Mouse (Mus musculus) layer of hippocampus, postnatal 36 days (tissue): ENCODE results near the gene Spindoc. TPM values are rescaled to one million over a fixed set of nuclear protein-coding genes. Genes with fewer than 3 reads are reported as not detected.

Source experiments
- DNase-seq, 2 experiments: peaks; one replicate each; pipeline ENCODE4 v3.0.0; 2022
- total RNA-seq, 2 experiments: library from RNA; stranded (reverse); gene quantifications; 2 replicates each; pipeline ENCODE4 v1.2.3; 2021

Gene Spindoc
- 10 to 100 TPM; 31.8 to 36.9 TPM for total RNA-seq

DNA sequence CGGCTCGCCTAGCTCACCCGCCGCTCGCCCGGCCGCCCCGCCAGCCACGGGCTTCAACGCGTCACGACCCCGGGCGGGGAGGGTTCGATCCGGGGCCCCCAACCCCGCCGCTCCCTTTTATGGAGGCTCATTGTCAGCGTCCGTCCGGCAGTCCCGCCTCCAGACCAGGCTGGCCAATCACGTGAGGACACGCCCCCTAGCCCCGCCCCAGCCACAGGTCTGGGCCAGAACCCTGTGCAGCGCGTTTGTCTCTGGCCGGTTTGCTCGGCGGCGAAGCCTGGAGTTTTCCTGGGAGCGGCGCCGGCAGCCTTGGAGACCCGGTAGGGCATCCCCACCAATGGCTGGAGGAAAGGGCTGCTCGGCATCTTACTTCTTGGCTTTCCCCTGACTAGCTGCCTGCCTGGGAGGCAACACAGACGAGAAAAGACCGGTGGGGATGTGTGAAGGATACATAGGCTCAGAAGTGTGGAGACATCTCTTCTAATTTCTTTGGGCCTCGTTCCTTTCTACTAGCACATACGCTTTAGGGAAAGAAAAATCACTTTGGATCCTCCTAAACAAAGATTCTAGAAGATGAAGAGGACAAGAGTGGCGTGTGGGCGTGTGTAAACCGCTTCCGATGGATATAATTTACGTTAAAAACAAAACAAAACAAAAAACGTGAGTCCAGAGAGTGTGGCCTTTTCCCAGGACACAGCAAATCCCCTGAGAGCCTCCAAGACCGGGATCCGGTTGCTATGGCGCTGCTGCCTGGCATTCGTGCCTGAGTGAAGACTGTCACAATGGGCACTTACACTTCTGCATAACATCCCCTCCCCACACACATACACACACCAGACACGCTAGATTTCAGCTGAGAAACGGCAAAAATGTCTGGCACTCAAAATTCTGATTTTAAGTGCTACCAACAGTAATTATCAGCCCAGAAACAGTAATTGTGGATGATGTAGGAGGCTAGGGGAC is at the start of gene Spindoc:
Spindoc (minus strand) TSS at position 92 of the 963 bp plus-strand sequence.
- peak; percentile 99 for DNase-seq

DNA sequence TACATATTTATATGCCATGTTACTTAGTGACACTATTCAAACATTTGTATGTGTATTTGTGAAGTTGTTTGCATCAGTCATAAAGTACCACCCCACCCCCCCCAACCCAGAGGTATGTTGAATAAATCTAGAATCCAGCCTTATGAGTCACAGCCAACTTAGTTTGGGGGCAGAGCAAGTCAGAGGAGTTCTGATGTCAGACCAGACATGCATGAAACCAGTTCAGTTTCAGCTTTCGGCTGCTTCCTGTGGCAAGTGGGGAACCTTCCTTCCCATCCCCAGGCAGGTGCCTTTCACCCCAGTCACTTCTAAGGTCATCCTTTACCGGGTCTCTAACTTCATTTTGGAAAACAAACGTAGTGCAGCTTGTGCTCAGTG is 42.6 kb upstream of the Spindoc start:
- DNase-seq = no peak

DNA sequence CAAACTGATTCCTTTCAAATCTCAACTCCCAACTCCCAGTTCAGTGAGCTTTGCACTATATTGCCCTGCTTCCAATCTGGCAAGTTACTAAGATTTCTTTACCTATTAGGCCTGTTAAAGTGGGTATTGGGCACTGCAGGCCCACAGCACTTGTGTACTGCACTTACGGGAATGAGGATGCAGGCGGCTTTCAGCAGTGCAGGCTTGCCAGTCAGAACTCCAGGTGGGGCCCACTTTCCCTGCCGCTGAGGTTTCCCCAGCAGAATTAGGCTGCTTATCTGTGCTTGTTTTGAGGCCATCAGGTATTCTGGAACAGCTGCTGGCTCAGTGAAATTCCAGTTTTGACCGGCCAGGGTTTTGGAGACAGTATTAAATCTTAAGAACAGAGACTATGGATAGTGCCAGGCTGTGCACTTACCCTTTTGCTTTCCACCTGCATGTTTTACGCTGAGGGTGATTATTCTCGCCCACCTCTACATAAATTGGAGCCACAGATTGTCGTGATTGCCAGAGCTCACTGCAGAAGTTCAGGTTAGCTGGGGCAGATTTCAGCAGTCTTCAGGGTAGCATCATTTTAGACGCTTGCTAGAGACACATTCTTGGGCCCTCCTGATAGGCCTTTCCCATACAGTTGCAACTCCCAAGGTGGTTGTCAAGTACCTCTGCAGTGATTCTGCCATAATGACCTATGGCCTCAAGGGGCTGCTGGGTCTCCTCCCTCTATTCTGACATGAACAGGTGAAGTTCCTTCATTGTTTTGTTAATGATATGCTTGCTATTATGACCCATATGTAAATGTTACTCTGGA is 42.0 kb upstream of the Spindoc start:
- DNase-seq = no peak

DNA sequence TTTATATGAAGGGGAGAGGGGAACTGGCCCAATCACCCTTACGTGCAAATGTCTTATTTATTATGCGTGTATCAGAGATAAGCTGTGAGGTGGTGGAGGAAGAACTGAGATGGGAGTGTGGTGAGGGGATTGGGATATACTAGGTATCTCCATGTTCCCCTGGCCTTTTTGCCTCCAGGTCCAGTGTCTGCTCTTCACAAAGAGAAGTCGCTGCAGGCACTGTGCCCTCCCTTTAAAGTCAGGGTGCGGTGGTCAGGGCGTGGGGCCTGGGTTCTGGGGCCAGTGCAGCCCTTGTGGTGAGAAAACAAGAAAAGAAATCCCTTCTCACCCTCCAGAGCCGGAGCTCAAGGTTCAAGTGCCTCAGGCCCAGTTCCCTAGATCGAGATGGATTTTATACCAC is 41.3 kb upstream of the Spindoc start:
- DNase-seq = no peak

DNA sequence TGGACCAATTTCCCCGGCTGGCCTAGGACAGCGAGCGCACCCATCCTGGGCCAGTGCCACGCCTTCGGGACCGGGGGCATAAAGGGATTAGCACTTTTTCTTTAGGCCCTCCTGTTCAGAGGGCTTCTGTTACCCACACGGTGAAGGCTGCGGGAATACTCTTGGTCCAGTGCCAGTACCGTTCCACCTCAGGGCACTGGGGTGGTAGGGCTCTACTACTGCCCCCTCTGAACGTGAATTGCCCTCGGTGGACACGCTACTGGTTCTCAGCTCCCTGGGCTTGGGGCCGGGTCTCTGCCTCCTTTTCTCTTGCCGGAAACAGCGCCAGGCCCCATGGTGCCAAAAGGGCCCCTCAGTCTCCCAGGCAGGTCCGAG is 40.8 kb upstream of the Spindoc start:
- no peak for DNase-seq

DNA sequence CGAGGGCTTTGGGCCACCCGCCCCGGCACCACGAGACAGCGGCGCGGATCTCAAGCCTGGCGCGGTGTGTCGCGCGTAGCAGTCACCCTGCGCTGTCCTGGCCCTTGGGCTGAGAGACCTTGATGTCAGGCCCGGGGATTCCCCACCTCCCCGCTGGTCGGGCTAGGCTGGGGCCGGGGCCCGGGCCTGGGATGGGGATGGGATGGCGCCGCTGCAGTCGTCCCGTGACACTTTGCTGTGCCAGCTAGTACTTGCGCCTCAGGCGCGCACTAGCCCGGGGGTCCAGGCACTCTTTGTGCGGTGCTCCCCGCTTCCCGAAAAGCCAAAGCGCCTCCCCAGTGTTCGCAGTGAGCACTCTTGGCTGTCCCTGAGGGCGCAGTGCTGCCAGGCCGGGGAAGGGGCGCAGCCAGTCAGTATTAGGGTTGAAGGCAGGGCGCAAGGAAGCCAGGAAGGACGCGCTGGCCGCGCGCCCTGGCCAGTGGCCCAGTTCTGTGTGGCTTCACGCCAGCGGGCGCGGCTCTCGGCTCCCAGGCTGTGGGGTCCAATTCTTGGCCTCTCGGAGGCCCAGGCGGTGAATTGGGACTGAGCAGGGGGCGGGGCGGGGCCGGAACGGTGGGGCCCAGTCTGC is 40.3 kb upstream of the Spindoc start:
- DNase-seq = peak; percentile 84 to 85

DNA sequence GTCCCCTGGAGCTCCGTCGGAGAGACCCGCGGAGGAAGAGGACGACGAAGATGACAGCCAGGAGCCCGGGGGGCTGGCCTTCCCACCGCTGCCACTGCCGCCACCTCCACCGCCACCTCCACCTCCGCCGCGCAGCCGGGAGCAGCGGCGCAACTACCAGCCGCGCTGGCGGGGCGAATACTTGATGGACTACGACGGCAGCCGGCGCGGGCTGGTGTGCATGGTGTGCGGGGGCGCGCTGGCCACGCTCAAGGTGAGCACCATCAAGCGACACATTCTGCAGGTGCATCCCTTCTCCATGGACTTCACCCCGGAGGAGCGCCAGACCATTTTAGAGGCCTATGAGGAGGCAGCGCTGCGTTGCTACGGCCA is 39.8 kb upstream of the Spindoc start:
- DNase-seq = no peak

DNA sequence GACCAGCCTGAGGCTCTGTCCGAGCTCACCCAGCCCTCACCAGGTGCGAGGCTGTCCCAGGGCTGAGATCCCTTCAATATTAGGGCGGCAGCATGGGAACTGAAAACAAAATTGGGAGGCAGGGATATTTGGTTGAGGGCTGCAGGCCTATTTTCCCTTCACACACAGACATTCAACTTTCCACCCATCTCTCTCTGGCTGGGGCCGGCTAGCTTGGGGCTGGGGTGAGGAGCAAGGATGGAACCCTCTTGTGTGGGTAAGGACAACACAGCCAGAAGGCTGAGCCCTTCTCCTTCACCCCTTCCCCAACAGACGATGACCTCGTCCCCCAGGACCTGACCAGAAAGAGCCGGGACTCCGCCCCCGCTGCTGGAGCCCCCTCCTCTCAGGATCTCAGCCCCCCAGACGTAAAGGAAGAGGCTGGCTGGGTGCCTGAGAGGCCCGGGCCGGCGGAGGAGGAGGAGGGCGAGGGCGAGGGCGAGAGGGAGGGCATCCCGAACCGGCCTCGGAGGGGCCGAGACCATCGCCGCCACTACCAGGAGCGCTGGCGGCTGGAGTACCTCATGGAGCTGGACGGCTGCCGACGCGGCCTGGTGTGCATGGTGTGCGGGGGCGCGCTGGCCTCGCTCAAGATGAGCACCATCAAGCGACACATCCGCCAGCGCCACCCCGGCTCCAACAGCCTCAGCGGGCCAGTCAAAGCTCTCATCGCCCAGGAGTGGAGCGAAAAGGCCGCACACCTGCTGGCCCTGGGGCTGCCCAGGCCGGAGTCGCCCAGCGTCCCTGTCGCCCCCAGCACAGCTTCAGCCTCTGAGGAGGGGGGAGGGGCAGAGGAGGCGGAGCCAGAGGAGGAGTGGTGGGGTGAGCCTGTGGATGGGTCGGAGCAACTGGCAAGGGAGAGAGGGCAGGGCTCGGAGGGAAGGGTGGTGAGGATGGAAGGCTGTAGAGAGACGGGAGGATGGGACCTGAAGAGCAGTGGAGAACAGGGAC is 39.1 kb upstream of the Spindoc start:
- DNase-seq = peak; percentile 57 to 67

DNA sequence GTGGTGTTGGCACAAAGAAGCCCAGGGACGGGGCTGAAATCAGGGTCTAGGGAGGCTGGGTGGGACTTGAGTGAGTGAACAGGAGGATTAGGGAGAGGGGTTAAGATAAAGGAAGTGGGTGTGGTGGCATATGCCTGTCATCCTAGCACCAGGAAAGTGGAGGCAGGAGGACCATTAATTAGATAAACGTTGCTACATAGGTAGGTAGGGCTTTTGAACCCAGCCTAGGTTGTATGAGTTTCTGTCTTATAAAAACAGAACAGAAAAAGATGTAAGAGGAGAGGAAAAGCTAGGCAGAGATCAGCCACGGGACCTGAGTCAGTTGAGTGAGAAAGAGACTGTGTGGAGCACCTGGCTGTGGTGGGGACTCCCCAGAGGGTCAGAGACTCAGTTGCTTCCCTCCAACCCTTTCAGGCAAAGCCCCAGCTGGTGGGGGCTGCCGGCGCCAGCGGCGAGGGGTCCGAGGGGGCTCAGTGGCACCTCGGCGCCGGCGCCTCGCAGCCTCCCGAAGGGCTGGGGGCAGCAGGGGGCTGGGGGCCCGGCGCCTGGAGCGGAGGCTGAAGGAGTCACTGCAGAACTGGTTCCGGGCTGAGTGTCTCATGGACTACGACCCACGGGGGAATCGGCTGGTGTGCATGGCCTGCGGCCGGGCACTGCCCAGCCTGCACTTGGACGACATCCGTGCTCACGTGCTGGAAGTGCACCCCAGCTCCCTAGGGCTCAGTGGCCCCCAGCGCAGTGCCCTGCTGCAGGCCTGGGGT is 38.2 kb upstream of the Spindoc start:
- DNase-seq = peak in 1 of 2 experiments; percentile 19

DNA sequence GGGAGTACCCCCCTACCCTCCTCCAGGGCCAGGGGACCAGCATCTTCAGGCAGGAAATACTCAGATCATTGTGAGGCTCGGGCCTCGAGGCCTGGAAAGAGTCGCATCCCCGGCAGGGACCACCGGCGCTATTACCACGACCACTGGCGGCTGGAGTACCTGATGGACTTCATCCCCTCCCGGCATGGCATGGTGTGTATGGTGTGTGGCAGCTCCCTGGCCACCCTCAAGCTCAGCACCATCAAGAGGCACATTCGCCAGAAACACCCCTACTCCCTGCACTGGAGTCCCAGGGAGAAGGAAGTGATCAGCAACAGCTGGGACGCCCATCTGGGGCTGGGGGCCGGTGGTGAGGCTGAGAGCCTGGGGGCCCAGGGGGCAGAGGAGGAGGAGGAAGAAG is 37.3 kb upstream of the Spindoc start:
- DNase-seq = no peak

DNA sequence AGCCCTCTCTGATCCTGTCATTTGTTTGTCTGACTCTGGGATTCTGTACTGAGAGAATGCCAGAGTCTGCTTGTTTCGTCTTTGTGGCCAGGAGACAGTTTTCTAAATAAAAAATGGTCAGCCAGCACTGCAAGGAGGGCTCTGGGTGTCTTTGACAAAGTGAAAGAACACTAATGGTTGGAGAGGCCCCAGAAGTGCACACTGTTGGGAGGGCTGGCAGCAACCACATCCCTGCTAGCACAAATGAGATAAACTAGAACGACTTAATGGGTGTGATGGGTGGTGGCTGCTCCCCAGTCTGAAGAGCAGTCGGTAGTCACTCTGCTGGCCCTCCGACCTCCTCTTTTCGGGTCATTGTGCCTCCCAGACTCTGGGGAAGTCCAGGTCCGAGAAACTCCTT is 36.3 kb upstream of the Spindoc start:
- DNase-seq = no peak

DNA sequence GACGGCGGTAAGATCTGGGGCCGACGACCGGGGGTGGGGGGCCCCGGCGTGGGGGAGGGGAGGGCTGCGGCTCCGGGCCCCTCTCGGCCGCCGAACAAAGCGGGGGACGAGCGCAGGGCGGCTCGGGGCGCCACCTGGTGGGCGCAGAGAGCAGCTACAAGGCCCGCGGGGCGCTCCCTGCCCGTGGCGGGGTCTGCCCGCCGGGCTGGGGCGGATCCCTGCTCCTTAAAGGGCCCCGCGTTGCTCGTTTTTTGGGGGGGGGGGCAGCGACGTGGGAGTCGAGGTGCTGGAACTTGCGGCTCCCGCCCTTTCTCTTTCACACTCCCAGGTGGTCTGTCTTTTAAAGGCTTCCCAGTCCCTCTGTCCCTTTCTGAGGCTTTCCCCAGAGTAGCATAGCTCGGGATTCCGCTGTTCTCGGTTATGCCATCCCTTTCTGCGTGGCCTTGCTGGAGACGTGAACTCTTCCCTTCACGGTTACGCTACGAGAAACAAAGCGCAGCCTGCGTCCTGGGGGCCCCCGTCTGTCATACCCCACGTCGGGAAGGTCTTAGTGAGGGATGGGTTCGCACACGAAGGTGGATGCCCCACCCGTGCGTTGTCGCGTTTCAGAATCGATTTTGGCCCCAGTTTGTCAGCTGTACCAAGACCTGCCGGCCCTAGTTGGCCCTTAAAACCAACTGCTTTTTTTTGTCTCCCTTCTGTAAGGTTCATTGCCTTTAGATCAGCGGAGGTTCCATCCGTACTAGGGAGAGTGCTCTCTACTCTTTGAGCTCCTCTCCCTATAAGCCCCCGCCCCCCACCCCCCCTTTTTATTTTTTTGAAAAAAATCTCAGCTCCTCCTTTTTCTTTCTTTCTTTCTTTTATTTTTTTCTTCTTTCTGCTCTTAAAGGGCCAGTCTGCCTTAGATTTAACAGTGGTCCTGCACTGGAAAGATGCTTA is 35.4 kb upstream of the Spindoc start:
- peak; percentile 80 to 82 for DNase-seq

DNA sequence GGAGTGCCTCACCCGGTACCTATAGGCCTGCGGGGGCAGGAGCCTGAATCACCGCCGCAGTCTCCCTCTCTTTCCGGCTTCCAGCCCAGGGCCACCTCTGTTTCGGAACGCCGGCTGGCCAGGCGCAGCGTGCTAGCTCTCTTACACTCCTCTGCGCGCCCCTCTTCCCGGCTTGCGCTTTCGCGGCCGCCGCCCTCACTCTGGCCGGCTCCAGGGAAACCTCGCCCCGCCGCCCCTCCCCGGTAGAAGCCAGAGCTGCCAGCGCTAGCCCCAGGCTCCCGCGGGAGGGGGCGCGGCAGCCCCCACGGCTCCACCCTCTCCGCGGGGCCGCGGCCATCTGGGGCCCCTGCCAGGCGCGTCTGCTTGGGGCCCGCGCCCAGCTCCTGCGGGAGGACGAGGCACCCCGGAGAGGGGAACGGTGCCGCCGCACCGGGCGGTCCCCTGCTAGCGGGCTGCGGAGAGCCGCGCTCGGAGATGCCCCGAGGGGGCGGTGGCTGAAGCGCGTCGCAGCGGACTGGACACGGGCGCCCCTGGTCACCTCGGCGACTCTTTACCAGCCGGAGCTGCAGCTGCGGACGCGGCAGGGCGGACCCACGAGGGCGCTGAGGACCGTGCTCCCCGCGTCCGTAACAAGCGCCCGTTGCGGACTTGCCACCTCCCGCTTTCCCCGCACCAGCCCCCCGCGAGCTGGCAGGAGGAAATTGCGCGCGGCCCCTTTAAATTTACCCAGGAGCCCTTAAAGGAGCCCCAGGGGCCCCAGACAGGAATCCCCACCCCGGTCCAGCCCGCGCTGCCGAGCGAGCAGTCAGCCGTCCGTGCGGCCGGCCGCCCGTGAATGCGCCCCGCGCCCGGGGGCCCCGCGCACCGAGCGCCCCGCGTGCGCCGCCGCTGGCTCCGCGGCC is 34.3 kb upstream of the Spindoc start, which contains the start of gene 2700081O15Rik:
2700081O15Rik (plus strand) TSS at position 792 of the 902 bp plus-strand sequence.
- peak; percentile 70 to 73 for DNase-seq

DNA sequence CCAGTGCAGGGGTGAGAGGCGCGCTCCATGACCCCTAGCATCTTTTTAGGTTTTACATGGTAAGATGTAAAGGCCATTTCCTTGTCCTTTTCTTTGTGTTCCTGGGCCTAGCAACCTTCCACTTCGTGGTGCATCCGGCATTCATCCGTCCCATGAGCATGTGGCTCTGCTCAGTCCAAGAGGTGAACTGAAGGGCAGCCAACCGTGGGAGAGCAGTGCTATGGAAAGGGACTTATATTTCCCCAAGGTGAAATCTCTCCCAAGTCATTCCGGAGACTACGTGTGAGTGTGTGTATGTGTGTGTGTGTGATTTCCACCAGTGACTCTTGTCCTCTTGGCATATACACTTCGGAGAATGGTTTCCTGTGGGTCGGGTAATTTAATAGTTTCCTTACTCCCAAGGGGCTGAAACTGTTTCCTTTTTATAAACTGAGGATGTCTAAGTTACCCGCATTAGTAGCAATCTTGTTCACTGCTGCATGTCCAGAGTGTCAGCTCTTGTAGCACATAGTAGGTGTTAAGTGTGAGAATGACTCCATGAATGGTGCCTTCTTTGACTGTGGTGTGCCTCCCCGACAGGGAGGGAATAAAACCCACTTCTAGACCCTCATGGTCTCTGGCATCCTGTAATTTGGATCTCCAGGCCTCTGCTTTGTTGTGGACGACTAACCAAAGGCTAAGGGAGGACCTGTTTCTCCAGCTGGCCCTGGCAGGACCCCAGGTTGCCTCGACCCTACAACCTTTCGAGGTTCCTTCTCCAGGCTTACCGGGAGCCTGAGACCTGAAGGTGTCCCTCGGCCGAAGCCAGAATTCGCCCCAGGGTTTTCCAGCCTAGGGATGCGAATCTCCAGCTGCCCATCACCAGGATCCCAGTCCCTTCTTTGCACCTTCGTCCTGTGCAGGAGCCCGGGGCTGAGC is 33.4 kb upstream of the Spindoc start:
- no peak for DNase-seq

DNA sequence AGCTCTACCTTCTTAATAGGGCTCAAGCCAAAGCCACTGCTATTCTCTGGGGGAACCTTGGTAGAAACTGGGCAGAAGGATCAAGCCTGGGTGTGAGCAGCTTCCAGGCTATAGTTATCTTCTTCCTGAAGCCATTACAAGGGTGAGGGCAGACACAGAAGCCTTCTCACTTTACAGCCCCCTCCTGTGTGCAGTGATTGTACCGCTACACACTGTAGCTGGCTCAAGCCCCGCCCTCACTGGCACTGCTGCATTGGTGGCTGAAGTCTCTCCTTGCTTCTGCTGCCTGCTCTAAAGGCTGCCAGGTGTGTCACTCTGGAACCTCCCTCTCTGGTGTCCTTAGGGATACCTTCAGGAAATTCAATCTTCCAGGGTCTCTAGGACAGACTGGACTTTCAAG is 29.6 kb upstream of the Spindoc start:
- no peak for DNase-seq

DNA sequence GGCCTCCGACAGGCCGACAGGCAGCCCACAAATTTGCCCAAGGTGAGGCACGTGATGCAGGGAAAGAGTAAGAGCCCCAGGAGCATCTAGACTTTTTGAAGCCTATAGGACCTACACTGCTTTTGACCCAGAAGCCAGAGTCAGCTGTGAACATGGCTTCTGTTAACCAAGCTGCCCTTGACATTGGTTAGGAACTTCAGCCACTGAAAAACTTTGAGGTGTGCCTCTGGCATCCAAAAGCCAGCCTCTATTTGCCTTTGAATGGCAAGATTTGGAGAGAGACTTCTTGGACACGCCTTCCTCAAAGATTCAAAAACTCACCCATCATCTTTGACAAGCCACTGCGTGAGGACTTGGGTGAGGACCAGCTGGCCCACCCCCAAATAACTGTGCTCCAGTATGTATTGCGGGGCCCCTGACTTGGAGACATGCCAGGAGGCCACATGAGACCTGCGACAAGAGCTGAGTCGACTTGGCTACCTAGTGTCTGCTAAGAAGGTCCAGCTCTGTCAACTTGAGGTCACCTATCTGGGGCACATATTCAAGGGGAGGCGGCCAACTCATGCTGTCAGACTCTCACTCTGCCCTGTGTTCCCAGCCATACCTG is 21.9 kb upstream of the Spindoc start:
- DNase-seq = no peak

DNA sequence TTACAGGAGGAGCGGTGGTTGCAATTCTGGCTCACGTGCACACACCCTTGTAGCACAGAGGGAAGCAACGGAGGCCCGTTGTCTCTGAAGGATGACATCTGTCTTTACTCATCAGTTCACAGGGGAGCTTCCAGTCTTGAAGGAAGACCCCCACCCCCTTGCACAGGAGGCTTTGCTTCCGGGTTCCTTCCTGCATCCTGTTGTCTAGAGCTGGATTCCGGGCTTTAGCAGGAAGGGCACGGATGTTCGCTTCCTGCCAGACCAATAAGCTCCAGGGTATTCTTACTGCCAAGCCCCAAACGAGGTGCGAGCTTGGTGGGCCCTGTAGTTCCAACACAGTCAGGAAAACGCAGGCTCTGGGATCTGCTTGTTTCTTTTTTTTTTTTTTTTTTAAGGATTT is 17.8 kb upstream of the Spindoc start:
- no peak for DNase-seq
